Mouse (Mus musculus) embryonic facial prominence, embryonic 13.5 days (tissue): ENCODE data around the gene Rtn4rl1. TPM values are rescaled to one million over a fixed set of nuclear protein-coding genes. Genes with fewer than 3 reads are reported as not detected.

Experiments used
- ATAC-seq: fragments of 200-750 bp; cut with Nextera tagmentation; 2 replicates; pipeline ENCODE4 v1.8.0; 2017; ENCODE audit warnings: low read depth; ENCODE audit not compliant: insufficient number of reproducible peaks, insufficient read depth, low FRiP score, low TSS enrichment
- H3K27ac ChIP-seq: fragments of 300-500 bp; sonication (generic); 2 replicates; pipeline ENCODE4 v1.5.1; 2015; ENCODE audit warnings: moderate library complexity, mild to moderate bottlenecking, inconsistent platforms
- H3K27me3 ChIP-seq: fragments of 300-500 bp; sonication (generic); 2 replicates; pipeline ENCODE4 v1.6.1; 2015; ENCODE audit warnings: mild to moderate bottlenecking, inconsistent platforms
- H3K36me3 ChIP-seq: fragments of 300-500 bp; sonication (generic); 2 replicates; pipeline ENCODE4 v1.6.1; 2015; ENCODE audit warnings: mild to moderate bottlenecking, inconsistent platforms
- H3K4me1 ChIP-seq: fragments of 300-500 bp; sonication (generic); 2 replicates; pipeline ENCODE4 v1.6.1; 2015; ENCODE audit warnings: inconsistent platforms
- H3K4me2 ChIP-seq: fragments of 300-500 bp; sonication (generic); 2 replicates; pipeline ENCODE4 v1.6.1; 2015; ENCODE audit warnings: moderate library complexity, mild to moderate bottlenecking, inconsistent platforms
- H3K4me3 ChIP-seq: fragments of 300-500 bp; sonication (generic); 2 replicates; pipeline ENCODE4 v1.5.1; 2015; ENCODE audit warnings: mild to moderate bottlenecking, inconsistent platforms
- H3K9ac ChIP-seq: fragments of 300-500 bp; sonication (generic); 2 replicates; pipeline ENCODE4 v1.6.1; 2015; ENCODE audit warnings: mild to moderate bottlenecking, inconsistent platforms
- H3K9me3 ChIP-seq: fragments of 300-500 bp; sonication (generic); 2 replicates; pipeline ENCODE4 v1.6.1; 2016; ENCODE audit warnings: inconsistent platforms
- WGBS: fragments of 180-500 bp; shearing (Covaris S2); methylation state at CpG from one replicate; pipeline ENCODE4 v1.1.7; 2015; ENCODE audit warnings: mixed read lengths; 5-methylcytosine and 5-hydroxymethylcytosine counted together
- polyA plus RNA-seq: library from polyadenylated mRNA; unstranded; fragments of >200 nt; fragmentation: Nextera tagmentation; extraction: Ambion mirVana; gene quantifications from 2 replicates; pipeline ENCODE4 v1.2.1, GENCODE M21; 2015

The Rtn4rl1 gene
- polyA plus RNA-seq, 1 experiment from 2014 or later, result 7.1 TPM

DNA sequence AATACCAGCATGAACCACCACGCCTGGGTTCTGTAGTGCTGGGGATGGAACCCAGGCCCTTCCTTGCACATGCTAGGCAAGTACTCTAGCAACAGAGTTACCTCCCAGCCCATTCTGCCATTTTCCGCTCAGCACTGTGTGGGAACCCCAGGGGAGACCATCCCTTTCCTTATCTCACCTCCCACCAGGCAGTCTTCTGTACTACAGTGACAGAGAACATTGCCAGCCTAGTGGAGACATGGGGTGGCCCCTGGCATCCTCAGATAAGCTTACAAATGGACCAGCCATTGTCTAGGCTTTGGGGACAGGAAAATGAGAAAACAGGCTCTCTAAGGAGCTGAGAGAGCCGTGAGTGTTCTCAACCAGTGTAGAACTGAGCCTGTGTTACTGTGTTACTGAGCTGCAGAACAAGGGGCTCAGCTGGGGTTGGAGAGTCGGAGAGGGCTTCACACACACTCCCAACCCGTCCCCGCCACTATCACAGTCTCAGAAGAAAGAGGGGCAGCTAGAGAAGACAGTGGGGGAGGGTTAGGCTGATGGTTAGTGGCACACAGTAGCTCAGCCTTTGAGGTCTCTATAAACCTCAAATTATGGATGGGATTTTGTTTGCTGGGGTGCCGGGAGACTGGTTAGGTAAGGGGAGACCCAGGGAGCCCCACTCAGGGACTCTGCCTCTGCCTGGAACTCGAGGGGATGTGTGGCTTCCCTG, 76.8 kb downstream of the Rtn4rl1 start:
- no peak overlapping the region for H3K9ac ChIP-seq
- peaks cover 22% of the 10 kb centered on the region for H3K4me1 ChIP-seq
- no peak for ATAC-seq
- H3K27ac ChIP-seq, result no peak overlapping the region
- H3K36me3 ChIP-seq, result no peaks in the 10 kb centered on the region
- WGBS, result 70% methylated on average over 8 of the region's 8 CpGs
- H3K27me3 ChIP-seq, result peaks cover 13% of the 10 kb centered on the region; the same call in 1 of the 2 replicates
- no peak overlapping the region for H3K4me2 ChIP-seq
- no peak overlapping the region for H3K4me3 ChIP-seq
- H3K9me3 ChIP-seq, result no peaks in the 10 kb centered on the region

DNA sequence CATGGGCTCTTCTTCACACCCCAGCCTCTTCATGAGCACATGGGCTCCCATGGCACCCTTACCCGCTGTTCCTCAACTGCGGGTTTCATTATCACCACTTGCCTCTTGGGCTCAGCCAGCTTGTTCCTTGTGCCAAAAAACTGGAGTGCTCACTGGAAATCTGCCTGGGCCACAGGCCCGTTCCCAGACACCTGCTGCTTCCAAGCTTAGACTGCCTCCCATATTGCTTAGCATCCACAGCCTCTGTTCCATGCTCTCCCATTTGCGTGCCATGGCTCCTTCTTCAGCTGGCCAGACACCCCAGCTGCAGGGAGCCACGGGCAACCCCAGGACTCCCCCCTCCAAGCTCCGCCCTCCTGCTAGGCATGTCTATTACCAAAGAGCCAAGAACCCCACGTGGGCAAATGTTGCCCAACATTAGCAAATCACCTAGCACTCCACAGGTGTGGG, 77.4 kb downstream of the Rtn4rl1 start:
- Histone ChIP-seq H3K27ac (no peak overlapping the region), H3K9me3 (no peaks in the 10 kb centered on the region), H3K9ac (no peak overlapping the region), H3K4me2 (no peak overlapping the region), H3K36me3 (no peaks in the 10 kb centered on the region), H3K27me3 (peaks cover 9% of the 10 kb centered on the region), H3K4me3 (no peak overlapping the region), H3K4me1 (peaks cover 18% of the 10 kb centered on the region)
- ATAC-seq, result no peak
- WGBS, result 75% methylated on average over 7 of the region's 7 CpGs

GRCm38 (mm10) chr11:75273466-75273865, 79.9 kb downstream of the Rtn4rl1 start:
- H3K27me3 ChIP-seq, result peaks cover 9% of the 10 kb centered on the region
- no peak for ATAC-seq
- peak overlapping the region; percentile 14 for H3K4me2 ChIP-seq
- H3K36me3 ChIP-seq, result no peaks in the 10 kb centered on the region
- WGBS, result 10% methylated on average over 8 of the region's 8 CpGs
- peak overlapping the region; percentile 21; the same call in 1 of the 2 replicates for H3K9ac ChIP-seq
- no peaks in the 10 kb centered on the region for H3K9me3 ChIP-seq
- H3K27ac ChIP-seq, result no peak overlapping the region
- no peak overlapping the region for H3K4me3 ChIP-seq
- peaks cover 18% of the 10 kb centered on the region for H3K4me1 ChIP-seq

- 21% methylated on average over 6 of the region's 6 CpGs for WGBS
- Histone ChIP-seq H3K27me3 (peaks cover 17% of the 10 kb centered on the region), H3K9ac (peak overlapping the region; percentile 52), H3K27ac (no peak overlapping the region), H3K4me2 (0 out of 2 replicates have a peak overlapping the region, but pooled peaks have one; percentile 5), H3K4me1 (peaks cover 29% of the 10 kb centered on the region), H3K36me3 (no peaks in the 10 kb centered on the region), H3K4me3 (no peak overlapping the region), H3K9me3 (no peaks in the 10 kb centered on the region)
- peak; percentile 24; the same call in 1 of the 2 replicates for ATAC-seq
Measured at GRCm38 (mm10) chr11:75275035-75275434, 81.5 kb downstream of the Rtn4rl1 start.

DNA sequence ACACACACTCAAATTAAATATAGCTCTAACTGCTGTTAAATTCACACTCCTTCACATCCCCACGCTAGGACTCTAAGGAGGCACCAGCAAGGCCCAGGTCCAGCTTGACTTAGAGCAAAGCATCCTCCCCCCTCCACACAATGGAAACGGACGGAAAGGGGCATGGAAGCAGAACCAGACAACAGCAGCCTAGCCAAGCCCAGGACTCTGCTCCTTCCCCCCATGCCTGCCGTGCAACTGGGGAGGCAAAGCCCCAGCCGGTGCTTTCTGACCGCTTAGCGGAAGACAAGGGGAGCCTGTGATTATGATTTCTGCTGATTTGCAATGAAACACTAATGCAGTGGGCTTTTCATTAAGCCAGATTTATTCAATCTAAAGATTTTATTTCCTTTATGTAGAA, 84.5 kb downstream of the Rtn4rl1 start:
- peaks cover 58% of the 10 kb centered on the region for H3K4me1 ChIP-seq
- H3K4me2 ChIP-seq, result no peak overlapping the region
- no peaks in the 10 kb centered on the region for H3K9me3 ChIP-seq
- no peak overlapping the region for H3K27ac ChIP-seq
- no peak overlapping the region for H3K4me3 ChIP-seq
- H3K36me3 ChIP-seq, result no peaks in the 10 kb centered on the region
- peaks cover 43% of the 10 kb centered on the region for H3K27me3 ChIP-seq
- no peak overlapping the region; the same call in 1 of the 2 replicates for H3K9ac ChIP-seq
- WGBS, result 45% methylated on average over 7 of the region's 7 CpGs
- no peak for ATAC-seq

DNA sequence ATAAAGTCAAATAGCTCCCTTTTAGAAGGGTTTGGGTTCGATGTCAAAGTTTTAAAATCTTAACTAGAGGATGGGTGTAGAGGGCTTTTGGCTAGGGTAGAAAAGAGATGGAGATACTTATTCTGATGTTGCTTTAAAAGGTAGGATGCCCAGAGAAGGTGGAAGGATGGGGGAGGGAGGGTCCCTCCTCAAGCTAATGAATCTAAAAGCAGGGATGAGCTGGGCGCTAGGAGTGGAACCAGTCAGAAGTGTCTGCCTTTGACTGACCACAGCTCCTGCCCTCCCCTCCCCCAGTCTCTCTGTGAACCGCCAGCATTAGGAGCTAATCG, 85.4 kb downstream of the Rtn4rl1 start:
- H3K9me3 ChIP-seq, result no peaks in the 10 kb centered on the region
- H3K27ac ChIP-seq, result no peak overlapping the region
- H3K36me3 ChIP-seq, result no peaks in the 10 kb centered on the region
- 0 out of 2 replicates have a peak overlapping the region, but pooled peaks have one; percentile 36 for H3K9ac ChIP-seq
- peak overlapping the region; percentile 53 for H3K4me2 ChIP-seq
- peaks cover 49% of the 10 kb centered on the region for H3K27me3 ChIP-seq
- 12% methylated on average over 4 of the region's 4 CpGs for WGBS
- H3K4me1 ChIP-seq, result peaks cover 52% of the 10 kb centered on the region
- peak overlapping the region; percentile 27 for H3K4me3 ChIP-seq
- no peak for ATAC-seq

GRCm38 (mm10) chr11:75279342-75280065, 85.9 kb downstream of the Rtn4rl1 start:
- ATAC-seq, result no peak
- Histone ChIP-seq H3K4me2 (peak overlapping the region; percentile 53), H3K4me3 (peak overlapping the region; percentile 27), H3K27ac (no peak overlapping the region), H3K9ac (0 out of 2 replicates have a peak overlapping the region, but pooled peaks have one; percentile 36), H3K27me3 (peaks cover 51% of the 10 kb centered on the region), H3K9me3 (no peaks in the 10 kb centered on the region), H3K4me1 (peaks cover 52% of the 10 kb centered on the region), H3K36me3 (no peaks in the 10 kb centered on the region)
- 7% methylated on average over 16 of the region's 16 CpGs for WGBS

- Histone ChIP-seq H3K27me3 (peaks cover 49% of the 10 kb centered on the region), H3K4me1 (peaks cover 46% of the 10 kb centered on the region), H3K9ac (no peak overlapping the region), H3K4me3 (no peak overlapping the region), H3K9me3 (no peaks in the 10 kb centered on the region), H3K27ac (no peak overlapping the region), H3K36me3 (no peaks in the 10 kb centered on the region), H3K4me2 (no peak overlapping the region)
- ATAC-seq, result no peak
- 49% methylated on average over 5 of the region's 5 CpGs for WGBS
Measured at GRCm38 (mm10) chr11:75280066-75280410, 86.5 kb downstream of the Rtn4rl1 start.

- Histone ChIP-seq H3K9ac (no peak overlapping the region), H3K27me3 (peaks cover 49% of the 10 kb centered on the region), H3K27ac (no peak overlapping the region), H3K36me3 (no peaks in the 10 kb centered on the region), H3K4me1 (peaks cover 42% of the 10 kb centered on the region), H3K4me3 (no peak overlapping the region), H3K9me3 (no peaks in the 10 kb centered on the region), H3K4me2 (0 out of 2 replicates have a peak overlapping the region, but pooled peaks have one; percentile 52)
- 35% methylated on average over 5 of the region's 5 CpGs for WGBS
- no peak for ATAC-seq
Measured at GRCm38 (mm10) chr11:75280435-75281001, 86.9 kb downstream of the Rtn4rl1 start.

- Histone ChIP-seq H3K27me3 (peaks cover 49% of the 10 kb centered on the region), H3K4me1 (peaks cover 41% of the 10 kb centered on the region), H3K4me2 (peak overlapping the region; percentile 52), H3K4me3 (peak overlapping the region; percentile 21; the same call in 1 of the 2 replicates), H3K9me3 (no peaks in the 10 kb centered on the region), H3K27ac (no peak overlapping the region), H3K36me3 (no peaks in the 10 kb centered on the region), H3K9ac (0 out of 2 replicates have a peak overlapping the region, but pooled peaks have one; percentile 16)
- WGBS, result 5% methylated on average over 29 of the region's 29 CpGs
- no peak for ATAC-seq
Measured at GRCm38 (mm10) chr11:75281380-75282256, 88.0 kb downstream of the Rtn4rl1 start.
